Mouse (Mus musculus): Measurements from ENCODE around the gene Gspt1. TPM values are rescaled to one million over a fixed set of nuclear protein-coding genes. Genes with fewer than 3 reads are reported as not detected.
"Not testable (repeated sequence)": the region's sequence is repeated elsewhere in the genome, so short reads cannot be mapped to it uniquely, and the experiment has no call there.

Gspt1 gene
- polyA plus RNA-seq (2015; fragmentation: Nextera tagmentation; extraction: Ambion mirVana), result 47.3 and 48.4 TPM in 2 replicates

DNA sequence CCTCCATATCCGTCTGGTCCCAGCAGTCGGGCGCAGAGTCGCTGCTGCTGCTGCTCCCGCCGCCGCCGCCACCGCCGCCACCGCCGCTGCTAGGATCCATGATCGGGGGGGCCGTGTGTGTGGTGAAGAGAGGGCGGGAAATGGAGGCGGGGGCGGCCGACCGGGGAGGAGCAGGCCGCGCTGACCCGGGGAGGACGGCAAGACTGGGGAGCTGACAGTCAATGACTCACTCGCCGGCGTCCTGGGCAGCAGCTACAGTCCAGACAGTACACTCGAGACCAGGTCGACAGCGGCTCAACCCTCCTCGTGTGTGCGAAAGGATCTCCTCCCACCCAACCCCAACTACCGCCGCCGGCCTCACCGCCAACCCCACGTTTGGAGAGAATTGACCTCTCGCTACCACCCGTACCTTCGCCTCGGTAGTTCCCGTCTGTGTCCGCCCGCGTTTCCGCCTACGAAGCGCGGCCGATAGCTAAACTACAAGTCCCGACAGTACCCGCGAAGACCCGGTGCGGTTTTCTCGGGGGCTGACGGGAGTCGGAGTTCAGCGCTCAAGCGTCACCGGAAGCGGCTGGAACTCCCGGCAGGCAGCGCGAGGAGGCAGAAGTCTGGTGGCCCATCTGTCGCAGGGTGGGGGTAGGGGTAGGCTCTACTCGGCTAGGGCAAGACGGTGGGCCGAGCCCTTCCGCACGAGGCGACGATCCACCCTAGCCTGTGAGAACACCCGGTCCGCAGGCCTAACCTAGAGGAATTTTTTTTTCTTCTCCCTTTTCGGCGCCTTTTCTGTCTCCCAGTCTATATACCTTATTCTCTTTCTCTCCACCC lies at the start of gene Gspt1:
Gene Gspt1 (minus strand): TSS at position 428 of the 825 bp plus-strand sequence.
- ATAC-seq, result peak; percentile 97
- TF ChIP-seq CTCF (IDR thresholded peaks at IDR 0.05; ENCODE audit: low read depth), result no peak
- under 1% methylated on average over 74 of the region's 76 CpGs for WGBS

DNA sequence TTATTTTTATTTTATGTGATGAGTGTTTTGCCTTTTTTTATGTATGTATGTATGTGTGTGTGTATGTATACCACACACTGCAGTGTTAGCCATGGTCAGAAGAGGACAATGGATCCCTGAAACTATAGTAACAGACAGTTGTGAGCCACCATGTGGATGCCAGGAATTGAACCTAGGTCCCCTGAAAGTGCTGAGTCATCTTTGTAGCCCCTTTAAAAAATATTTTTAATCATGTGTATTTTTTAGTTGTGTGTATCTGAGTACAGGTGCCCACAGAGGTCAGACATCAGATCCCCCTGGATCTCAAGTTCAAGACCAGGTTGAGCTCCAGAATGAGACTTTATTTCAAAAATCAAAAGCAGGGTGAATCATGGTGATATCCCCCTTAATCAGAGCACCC lies 49.6 kb upstream of the Gspt1 start:
- Histone ChIP-seq H3K36me3 (ENCODE audit: control insufficient read depth, insufficient read depth) (no peaks in the 10 kb centered on the region), H3K4me3 (ENCODE audit: low read depth, low read length) (no peak overlapping the region), H3K27me3 (replicated peaks; ENCODE audit: control insufficient read depth, insufficient read depth, low read length) (no peaks in the 10 kb centered on the region), H3K4me1 (replicated peaks; ENCODE audit: control insufficient read depth, insufficient read depth, low read length) (no peaks in the 10 kb centered on the region), H3K4me2 (replicated peaks; ENCODE audit: low read depth) (no peak overlapping the region), H3K9ac (ENCODE audit: low read depth, low read length) (no peak overlapping the region), H3K27ac (ENCODE audit: low read depth, low read length) (no peak overlapping the region), H3K9me3 (ENCODE audit: control insufficient read depth) (no peaks in the 10 kb centered on the region)
- no peak for TF ChIP-seq CTCF (IDR thresholded peaks at IDR 0.05; ENCODE audit: low read depth)
- no peak for ATAC-seq

More for the DNA sequence above, at the start of gene Gspt1:
- Histone ChIP-seq H3K4me2 (replicated peaks; ENCODE audit: low read depth) (peak within 1 kb of the TSS; percentile 78), H3K4me3 (ENCODE audit: low read depth, low read length) (peak within 1 kb of the TSS; percentile 98), H3K9ac (ENCODE audit: low read depth, low read length) (peak within 1 kb of the TSS; percentile 96), H3K9me3 (ENCODE audit: control insufficient read depth) (no peaks in the 10 kb centered on the region), H3K27ac (ENCODE audit: low read depth, low read length) (peak within 1 kb of the TSS; percentile 98), H3K36me3 (ENCODE audit: control insufficient read depth, insufficient read depth) (no peaks in the 10 kb centered on the region), H3K4me1 (replicated peaks; ENCODE audit: control insufficient read depth, insufficient read depth, low read length) (no peaks in the 10 kb centered on the region; the same call in 1 of the 2 replicates), H3K27me3 (replicated peaks; ENCODE audit: control insufficient read depth, insufficient read depth, low read length) (no peaks in the 10 kb centered on the region)

DNA sequence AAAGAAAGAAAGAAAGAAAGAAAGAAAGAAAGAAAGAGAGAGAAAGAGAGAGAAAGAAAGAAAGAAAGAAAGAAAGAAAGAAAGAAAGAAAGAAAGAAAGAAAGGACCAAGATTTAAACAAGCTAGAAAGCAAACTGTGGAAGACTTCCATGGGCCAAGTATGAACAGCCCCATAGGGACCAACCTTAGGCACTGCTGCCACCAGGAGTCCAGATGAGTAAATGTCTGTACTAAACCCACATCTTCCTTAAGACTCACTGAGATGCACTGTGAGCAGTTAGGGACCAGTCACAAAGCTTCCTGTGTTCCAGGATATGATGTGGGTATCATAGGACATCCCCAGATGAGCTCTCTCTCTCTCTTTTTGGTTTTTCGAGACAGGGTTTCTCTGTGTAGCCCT lies 43.6 kb upstream of the Gspt1 start:
- not testable (repeated sequence) for H3K4me2 ChIP-seq (replicated peaks; ENCODE audit: low read depth); H3K9me3 ChIP-seq (ENCODE audit: control insufficient read depth); H3K27me3 ChIP-seq (replicated peaks; ENCODE audit: control insufficient read depth, insufficient read depth, low read length); H3K4me3 ChIP-seq (ENCODE audit: low read depth, low read length); H3K9ac ChIP-seq (ENCODE audit: low read depth, low read length); H3K36me3 ChIP-seq (ENCODE audit: control insufficient read depth, insufficient read depth); H3K4me1 ChIP-seq (replicated peaks; ENCODE audit: control insufficient read depth, insufficient read depth, low read length); H3K27ac ChIP-seq (ENCODE audit: low read depth, low read length); ATAC-seq
- TF ChIP-seq CTCF (IDR thresholded peaks at IDR 0.05; ENCODE audit: low read depth), result peak; percentile 68
- 79% methylated on average over 1 of the region's 1 CpGs for WGBS

DNA sequence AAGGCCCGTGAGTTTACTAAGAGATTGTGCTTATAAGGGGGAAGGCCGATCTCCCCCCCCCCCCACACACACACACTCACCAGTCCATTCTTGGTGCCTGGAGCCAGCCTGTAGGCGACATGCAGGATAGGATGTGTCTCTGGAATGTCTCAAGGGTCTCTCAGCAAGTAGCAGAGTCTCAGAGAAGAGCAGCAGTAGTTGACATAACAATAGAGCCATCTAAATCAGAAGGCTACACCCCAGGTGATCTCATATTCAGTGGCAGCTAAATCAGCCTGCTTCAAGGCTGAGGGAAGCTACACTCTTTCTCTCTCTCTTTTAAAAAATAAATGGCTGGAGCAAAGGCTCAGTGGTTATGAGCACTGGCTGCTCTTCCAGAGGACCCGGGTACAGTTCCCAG lies 41.5 kb upstream of the Gspt1 start:
- H3K27ac ChIP-seq (ENCODE audit: low read depth, low read length); H3K4me2 ChIP-seq (replicated peaks; ENCODE audit: low read depth); ATAC-seq; H3K9ac ChIP-seq (ENCODE audit: low read depth, low read length); H3K4me1 ChIP-seq (replicated peaks; ENCODE audit: control insufficient read depth, insufficient read depth, low read length); H3K4me3 ChIP-seq (ENCODE audit: low read depth, low read length); H3K27me3 ChIP-seq (replicated peaks; ENCODE audit: control insufficient read depth, insufficient read depth, low read length); H3K36me3 ChIP-seq (ENCODE audit: control insufficient read depth, insufficient read depth); H3K9me3 ChIP-seq (ENCODE audit: control insufficient read depth): not testable (repeated sequence)
- WGBS, result 74% methylated on average over 4 of the region's 4 CpGs

DNA sequence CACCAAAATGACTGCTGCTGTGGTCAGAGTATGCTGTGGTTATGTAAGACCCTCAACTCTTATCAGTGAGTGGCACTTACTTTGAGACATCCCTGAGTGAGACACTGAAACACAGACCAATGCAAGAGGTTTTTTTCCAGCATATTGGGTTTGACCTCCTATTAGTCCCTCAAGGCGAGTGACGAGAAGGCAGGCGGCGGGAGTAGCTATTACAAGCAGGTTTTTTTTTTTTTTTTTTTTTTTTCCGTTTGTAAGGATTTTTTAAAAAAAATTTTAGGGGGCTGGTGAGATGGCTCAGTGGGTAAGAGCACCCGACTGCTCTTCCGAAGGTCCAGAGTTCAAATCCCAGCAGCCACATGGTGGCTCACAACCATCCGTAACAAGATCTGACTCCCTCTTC lies 34.7 kb upstream of the Gspt1 start:
- 92% methylated on average over 7 of the region's 8 CpGs for whole genome bisulfite sequencing

DNA sequence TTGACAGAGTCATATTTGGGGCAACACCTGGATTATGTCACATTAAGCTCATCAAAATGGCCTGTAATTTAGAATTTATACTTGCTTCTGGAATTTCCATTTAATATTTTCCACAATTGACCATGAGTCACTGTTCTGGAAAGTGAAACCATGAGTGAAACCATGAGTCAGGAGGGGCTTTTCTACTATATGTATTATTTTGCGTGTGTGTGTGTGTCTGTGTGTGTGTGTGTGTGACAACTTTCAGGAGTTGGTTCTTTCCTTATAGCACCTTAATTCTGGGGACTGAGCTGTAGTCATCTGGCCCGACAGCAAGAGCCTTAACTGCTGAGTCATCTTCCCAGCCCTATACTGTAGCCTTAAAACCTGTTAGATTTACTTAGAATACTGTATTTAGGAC lies 31.8 kb upstream of the Gspt1 start:
- Histone ChIP-seq H3K36me3 (ENCODE audit: control insufficient read depth, insufficient read depth) (no peaks in the 10 kb centered on the region), H3K27ac (ENCODE audit: low read depth, low read length) (no peak overlapping the region), H3K4me3 (ENCODE audit: low read depth, low read length) (no peak overlapping the region), H3K27me3 (replicated peaks; ENCODE audit: control insufficient read depth, insufficient read depth, low read length) (no peaks in the 10 kb centered on the region), H3K4me1 (replicated peaks; ENCODE audit: control insufficient read depth, insufficient read depth, low read length) (no peaks in the 10 kb centered on the region), H3K9me3 (ENCODE audit: control insufficient read depth) (peaks cover 13% of the 10 kb centered on the region; the same call in 1 of the 2 replicates), H3K4me2 (replicated peaks; ENCODE audit: low read depth) (no peak overlapping the region), H3K9ac (ENCODE audit: low read depth, low read length) (no peak overlapping the region)
- no peak for ATAC-seq
- no peak for TF ChIP-seq CTCF (IDR thresholded peaks at IDR 0.05; ENCODE audit: low read depth)
- WGBS, result 82% methylated on average over 2 of the region's 2 CpGs

More for the DNA sequence above, 34.7 kb upstream of the Gspt1 start:
- H3K9me3 ChIP-seq (ENCODE audit: control insufficient read depth), result peaks cover 13% of the 10 kb centered on the region; the same call in 1 of the 2 replicates
- H3K4me1 ChIP-seq (replicated peaks; ENCODE audit: control insufficient read depth, insufficient read depth, low read length); H3K27me3 ChIP-seq (replicated peaks; ENCODE audit: control insufficient read depth, insufficient read depth, low read length); H3K9ac ChIP-seq (ENCODE audit: low read depth, low read length); H3K4me3 ChIP-seq (ENCODE audit: low read depth, low read length); H3K36me3 ChIP-seq (ENCODE audit: control insufficient read depth, insufficient read depth); H3K27ac ChIP-seq (ENCODE audit: low read depth, low read length); ATAC-seq; H3K4me2 ChIP-seq (replicated peaks; ENCODE audit: low read depth): not testable (repeated sequence)

Data from intestine, postnatal 0 days (tissue).